Mouse (Mus musculus) neutrophil, adult 5-6 weeks (primary cell): ENCODE measurements around the gene Esp6. TPM values are rescaled to one million over a fixed set of nuclear protein-coding genes. Genes with fewer than 3 reads are reported as not detected.
"Not testable (repeated sequence)": the region's sequence is repeated elsewhere in the genome, so short reads cannot be mapped to it uniquely, and the experiment has no call there.

Experiments
- ATAC-seq: fragments of 151-379, 151-347 bp; 2 replicates; pipeline ENCODE4 v1.8.0; 2017; ENCODE audit warnings: mild to moderate bottlenecking, moderate TSS enrichment; ENCODE audit not compliant: insufficient number of reproducible peaks, poor library complexity, low FRiP score, severe bottlenecking; ENCODE audit errors: extremely low read depth
- total RNA-seq: library from RNA; stranded (forward); fragments of 200-1000 nt; gene quantifications from 2 replicates; pipeline ENCODE4 v1.2.3, GENCODE M21; 2017

Gene Esp6
- not detected in 2 replicates for total RNA-seq

DNA sequence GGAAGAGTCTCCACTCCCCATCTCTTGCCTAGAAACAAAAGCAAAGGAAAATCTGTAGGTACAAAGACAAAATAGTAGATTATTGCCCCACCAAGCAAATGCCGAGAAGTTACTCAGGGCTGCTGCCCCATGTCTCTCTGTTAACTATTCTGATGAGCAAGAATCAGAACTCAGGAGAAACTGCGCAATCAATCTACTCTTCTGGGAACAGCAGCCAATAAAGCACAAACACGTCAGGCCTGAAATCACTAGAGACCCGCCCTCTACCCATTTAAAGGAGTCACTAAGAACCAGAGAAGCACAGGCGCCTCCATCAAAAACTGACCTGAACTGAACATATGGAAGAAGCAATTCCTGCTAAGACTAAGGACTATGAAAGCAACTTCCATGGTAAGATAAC, at the start of gene Esp6:
TSS of gene Esp6 (plus strand) at position 301 of the 400 bp plus-strand sequence.
- no peak for ATAC-seq

GRCm38 (mm10) chr17:40519818-40520217, 41.5 kb upstream of the Esp6 start, which contains the start of gene Esp8:
Gene Esp8 (plus strand): TSS chr17:40520022.
- no peak for ATAC-seq

DNA sequence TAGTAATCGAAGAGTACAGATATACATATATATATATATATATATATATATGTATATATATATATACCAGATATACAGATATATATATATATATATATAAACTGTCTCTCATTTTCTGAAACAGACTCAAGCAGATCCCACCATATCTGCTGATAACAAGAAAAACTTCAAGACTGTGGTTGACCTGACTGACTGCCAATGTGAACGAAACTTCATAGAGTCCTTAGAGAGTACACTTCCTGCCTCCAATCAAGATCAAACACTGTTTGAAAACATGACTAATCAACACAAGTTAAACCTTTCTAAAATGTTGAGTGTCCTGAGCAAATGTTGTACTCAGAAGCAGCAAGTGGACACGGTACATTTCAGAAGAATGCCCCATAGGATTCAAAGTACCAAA, 31.5 kb upstream of the Esp6 start:
- no peak for ATAC-seq

DNA sequence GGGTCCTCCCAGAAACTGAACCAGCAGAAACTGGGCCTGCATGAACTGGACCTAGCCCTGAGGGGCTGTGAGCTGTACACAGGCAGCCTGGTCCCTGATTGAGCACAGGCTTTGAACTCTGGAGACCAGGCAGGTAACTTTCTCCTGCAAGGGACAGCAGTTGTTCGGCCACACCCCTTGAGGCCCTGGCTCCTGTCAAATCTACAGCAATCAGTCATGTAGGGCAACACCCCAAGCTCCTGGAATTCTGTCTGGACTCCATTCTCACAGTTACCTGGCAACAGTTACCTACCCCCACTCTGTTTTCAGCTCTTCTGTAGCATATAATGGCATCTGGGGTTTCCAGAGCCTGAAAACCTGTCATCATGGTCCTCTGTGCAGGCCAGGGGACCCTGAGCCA, 30.2 kb upstream of the Esp6 start:
- ATAC-seq, result no peak

- not testable (repeated sequence) for ATAC-seq
Measured at GRCm38 (mm10) chr17:40547005-40547404, 14.3 kb upstream of the Esp6 start.

- ATAC-seq, result no peak
Measured at GRCm38 (mm10) chr17:40553470-40553869, 7.8 kb upstream of the Esp6 start.

- not testable (repeated sequence) for ATAC-seq
Measured at GRCm38 (mm10) chr17:40583906-40584305, 22.6 kb downstream of the Esp6 start.

DNA sequence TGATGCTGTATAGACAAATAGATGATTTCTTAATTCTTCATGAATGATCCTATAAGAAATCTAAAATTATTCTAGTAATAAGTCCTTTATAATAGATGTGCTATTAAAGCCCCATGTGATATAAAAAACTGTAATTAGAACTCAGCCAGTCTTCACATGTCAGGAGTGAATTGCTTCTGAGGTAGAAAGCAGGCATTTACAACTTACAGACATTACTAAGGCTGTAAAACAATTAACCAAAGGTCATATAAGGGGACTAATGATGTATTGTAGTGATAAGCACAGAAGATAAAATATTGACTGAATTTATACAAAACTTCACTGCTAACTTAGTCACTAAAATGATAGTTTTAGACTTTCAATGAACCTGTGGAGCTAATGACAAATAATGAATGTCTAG, 30.0 kb downstream of the Esp6 start:
- no peak for ATAC-seq

DNA sequence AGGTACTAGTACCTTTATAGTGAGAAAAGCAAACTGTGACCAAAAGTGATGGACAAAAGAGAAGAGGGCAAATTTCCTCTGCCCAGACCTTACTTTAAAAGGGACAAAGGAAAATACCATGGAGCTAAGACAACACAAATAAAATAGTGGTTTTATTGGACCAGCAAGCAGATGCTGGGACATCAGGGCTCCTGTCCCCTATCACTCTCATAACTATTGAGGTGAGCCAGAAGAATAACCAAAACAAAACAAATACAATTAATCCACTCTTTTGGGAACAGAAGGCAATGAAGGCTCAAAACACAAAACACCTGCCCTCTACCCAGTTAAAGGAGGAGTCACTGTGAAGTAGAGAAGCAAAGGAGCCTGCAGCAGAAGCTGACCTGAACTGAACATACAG, 37.0 kb downstream of the Esp6 start, which contains the start of gene Esp4:
TSS of gene Esp4 (plus strand) at position 301 of the 400 bp plus-strand sequence.
- no peak for ATAC-seq

Other genes starting within 250 kb of the Esp6 start
- gene Crisp1, start 242.3 kb upstream of the Esp6 start, total RNA-seq, result not detected in 2 replicates
- gene Esp8, start 41.5 kb upstream of the Esp6 start, total RNA-seq, result not detected in 2 replicates
- gene Esp4, start 37.1 kb downstream of the Esp6 start, total RNA-seq, result not detected in 2 replicates
- gene Esp3, start 70.6 kb downstream of the Esp6 start, total RNA-seq, result not detected in 2 replicates
- not detected in 2 replicates for gene Esp1, start 165.6 kb downstream of the Esp6 start, total RNA-seq
- gene Crisp2, start 245.5 kb downstream of the Esp6 start, total RNA-seq, result not detected in 2 replicates
- 0.58 TPM in 1 of 2 replicates, not detected in the other for gene Rhag, start 249.6 kb downstream of the Esp6 start, total RNA-seq